In genomic region chr4:152178916-152179705, GRCm38 (mm10) we compare ENCODE assay signal across 9 mouse cellular contexts. TPM values are rescaled to one million over a fixed set of nuclear protein-coding genes. Genes with fewer than 3 reads are reported as not detected.
DNase-seq lines count a peak whose midpoint lies in the region; ATAC-seq and TF ChIP-seq lines count a peak whose summit lies in the region.
"Had no signal": no experiment of that assay in that cellular context is flagged by ENCODE, and none has a peak within 500 bp of the region (broad histone marks: within the 10 kb centered on the region; RNA-seq: fewer than 3 reads in every experiment).

No protein-coding gene starts in this region.

- peak overlapping the region; percentile 71 for H3K9ac ChIP-seq in hindbrain, embryonic 11.5 days (ENCODE audit: low read depth, low read length)

- DNase-seq in left cerebral cortex, adult 2 months (ENCODE audit: extremely low spot score in 1 of 2, low spot score in 2 of 2) = no peak
- no peak for DNase-seq in left cerebral cortex, postnatal 36 days (ENCODE audit: low spot score in 2 of 2)
- DNase-seq in adrenal gland, postnatal 36 days = peak; percentile 68 to 74
- DNase-seq in hindbrain, embryonic 11.5 days (ENCODE audit: low spot score) = no peak
- peak; percentile 41 for DNase-seq in mesoderm, embryonic 11.5 days (ENCODE audit: low read depth, low spot score)
- no peak for DNase-seq in layer of hippocampus, adult 9-10 months (ENCODE audit: low spot score)
- DNase-seq in frontal cortex, postnatal 36 days (ENCODE audit: low spot score in 2 of 2) = no peak
- DNase-seq in left cerebral cortex, adult 9 months (ENCODE audit: low spot score in 2 of 2) = no peak

- H3K36me3 ChIP-seq in hindbrain, embryonic 11.5 days (ENCODE audit: control insufficient read depth, insufficient read depth, low read length) = no peaks in the 10 kb centered on the region

- H3K9me3 ChIP-seq in hindbrain, embryonic 11.5 days (ENCODE audit: control insufficient read depth, low read length) = no peaks in the 10 kb centered on the region

- peaks cover 7% of the 10 kb centered on the region; the same call in 1 of the 2 replicates for H3K27me3 ChIP-seq in hindbrain, embryonic 11.5 days (ENCODE audit: control insufficient read depth, insufficient read depth, low read length)

- no peaks in the 10 kb centered on the region; the same call in 1 of the 2 replicates for H3K4me1 ChIP-seq in hindbrain, embryonic 11.5 days (replicated peaks; ENCODE audit: control insufficient read depth, insufficient read depth, low read length)

- H3K4me2 ChIP-seq in hindbrain, embryonic 11.5 days (replicated peaks; ENCODE audit: low read depth, low read length) = peak overlapping the region; percentile 97

- 26% methylated on average over 16 of the region's 16 CpGs for WGBS in hindbrain, embryonic 11.5 days

- intact Hi-C loops in left cerebral cortex, adult 2 months (cut with DNase I) = loop anchor here (2.0 kb wide), 1 partner anchor 34 kb away; no protein-coding TSS in a partner anchor
- intact Hi-C loops in left cerebral cortex, postnatal 36 days (cut with DNase I) = loop anchor here (5.0 kb wide), 1 partner anchor 303 kb away; no protein-coding TSS in a partner anchor

- H3K4me3 ChIP-seq in left cerebral cortex, adult 2 months = peak overlapping the region; percentile 78
- H3K4me3 ChIP-seq in hindbrain, embryonic 11.5 days (ENCODE audit: low read depth, low read length) = peak overlapping the region; percentile 71

- no peak for ATAC-seq in hindbrain, embryonic 11.5 days (ENCODE audit: low FRiP score)

- no peak for TF ChIP-seq CTCF in left cerebral cortex, adult 2 months (IDR thresholded peaks at IDR 0.05)

- peak overlapping the region; percentile 86 for H3K27ac ChIP-seq in left cerebral cortex, adult 2 months
- no peak overlapping the region for H3K27ac ChIP-seq in hindbrain, embryonic 11.5 days (ENCODE audit: low read depth, low read length)

RNA-seq across cellular contexts. Expression of gene Acot7, which starts 1.2 kb away (rescaled TPM):
- 100 to 1,000 TPM; 300 to 307 TPM for total RNA-seq in left cerebral cortex, adult 2 months (2021)
- 100 to 1,000 TPM; 295 to 323 TPM for total RNA-seq in left cerebral cortex, postnatal 36 days (2021)
- 10 to 100 TPM; 37.1 to 53.6 TPM for total RNA-seq in adrenal gland, postnatal 36 days (2021)
- 116 and 125 TPM in 2 replicates for polyA plus RNA-seq in hindbrain, embryonic 11.5 days (2014; fragmentation: Nextera tagmentation; extraction: Ambion mirVana)

RNA-seq across cellular contexts. Expression of gene Hes2, which starts 20.4 kb away (rescaled TPM):
- not detected for total RNA-seq in left cerebral cortex, adult 2 months (2021)
- not detected for total RNA-seq in left cerebral cortex, postnatal 36 days (2021)
- total RNA-seq in adrenal gland, postnatal 36 days (2021) = not detected
- polyA plus RNA-seq in hindbrain, embryonic 11.5 days (2014; fragmentation: Nextera tagmentation; extraction: Ambion mirVana) = 2.7 and 4.3 TPM in 2 replicates
- total RNA-seq: common myeloid progenitor, adult 5-6 weeks had no signal

RNA-seq across cellular contexts. Expression of gene Espn, which starts 26.9 kb away (rescaled TPM):
- 1 to 10 TPM; 2.1 to 2.6 TPM for total RNA-seq in left cerebral cortex, adult 2 months (2021)
- 1 to 10 TPM; 1.4 to 2.0 TPM for total RNA-seq in left cerebral cortex, postnatal 36 days (2021)
- 1 to 10 TPM; 1.2 to 1.5 TPM for total RNA-seq in adrenal gland, postnatal 36 days (2021)
- 1.4 and 2.0 TPM in 2 replicates for polyA plus RNA-seq in hindbrain, embryonic 11.5 days (2014; fragmentation: Nextera tagmentation; extraction: Ambion mirVana)

Comparison
In these comparisons a context has a peak if more than half of its experiments do, and no peak if none do; other contexts are left out.
1. DNase-seq: peak in adrenal gland, postnatal 36 days (2 of 2) and mesoderm, embryonic 11.5 days (single experiment); none in left cerebral cortex, adult 2 months (0 of 2), left cerebral cortex, postnatal 36 days (0 of 2), hindbrain, embryonic 11.5 days (single experiment), layer of hippocampus, adult 9-10 months (single experiment), frontal cortex, postnatal 36 days (0 of 2) and left cerebral cortex, adult 9 months (0 of 2).
2. RNA of gene Acot7, which starts 1.2 kb away (total RNA-seq): 295 to 323 TPM in left cerebral cortex, postnatal 36 days and 300 to 307 TPM in left cerebral cortex, adult 2 months; 37.1 to 53.6 TPM in adrenal gland, postnatal 36 days; every median in the first group is over 4 times any median in the second.